Mouse (Mus musculus) neutrophil, adult 5-6 weeks (primary cell): ENCODE data around the gene Olfr1352. TPM values are rescaled to one million over a fixed set of nuclear protein-coding genes. Genes with fewer than 3 reads are reported as not detected.
"Not testable (repeated sequence)": the region's sequence is repeated elsewhere in the genome, so short reads cannot be mapped to it uniquely, and the experiment has no call there.

Source experiments
- ATAC-seq: fragments of 151-379, 151-347 bp; 2 replicates; pipeline ENCODE4 v1.8.0; 2017; ENCODE audit warnings: mild to moderate bottlenecking, moderate TSS enrichment; ENCODE audit not compliant: insufficient number of reproducible peaks, poor library complexity, low FRiP score, severe bottlenecking; ENCODE audit errors: extremely low read depth
- total RNA-seq: library from RNA; stranded (forward); fragments of 200-1000 nt; gene quantifications from 2 replicates; pipeline ENCODE4 v1.2.3, GENCODE M21; 2017

The Olfr1352 gene
- not detected in 2 replicates for total RNA-seq

DNA sequence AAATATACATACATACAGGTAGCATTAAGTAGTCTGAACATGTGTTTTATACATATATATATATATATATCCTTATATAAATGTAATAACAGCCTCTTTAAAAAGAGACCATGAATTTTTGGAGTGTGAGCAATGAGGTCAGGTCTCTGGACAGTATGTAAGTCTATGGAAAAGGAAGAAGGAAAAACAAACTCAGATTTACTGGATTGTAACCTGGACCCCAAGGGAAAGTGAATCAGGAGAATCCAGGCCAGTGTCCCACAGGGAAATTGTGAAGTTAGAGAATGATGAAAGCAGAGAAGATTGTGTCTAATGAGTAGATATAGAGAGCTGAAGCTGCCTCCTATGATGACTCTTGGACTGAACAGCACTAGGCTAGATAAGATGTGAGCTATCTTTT is at the start of gene Olfr1352:
Gene Olfr1352 (plus strand): TSS at position 301 of the 400 bp plus-strand sequence.
- no peak for ATAC-seq

DNA sequence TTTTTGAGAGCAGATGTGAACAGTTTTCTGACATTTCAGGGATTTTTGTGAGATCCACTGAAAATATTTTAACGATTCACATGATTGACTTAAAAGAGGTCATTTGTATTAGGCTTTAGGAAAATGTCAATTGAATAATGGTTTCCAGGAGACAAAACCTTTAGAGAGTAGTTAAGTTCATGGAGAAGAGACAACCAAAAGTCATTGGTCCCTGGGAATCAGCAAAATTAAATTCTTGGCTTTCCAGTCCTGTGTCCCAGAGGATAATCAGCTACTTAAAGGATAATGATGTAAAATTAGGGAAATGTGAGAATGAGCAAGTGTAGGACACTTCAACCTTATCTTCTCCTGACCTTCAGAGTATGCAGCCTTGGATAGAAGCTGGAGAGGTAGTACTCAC is 30.5 kb upstream of the Olfr1352 start, which contains the start of gene Olfr8:
Gene Olfr8 (plus strand): TSS at position 301 of the 400 bp plus-strand sequence.
- ATAC-seq: not testable (repeated sequence)

- not testable (repeated sequence) for ATAC-seq
Measured at GRCm38 (mm10) chr10:78963009-78963408, 17.8 kb upstream of the Olfr1352 start, which contains the start of gene Olfr1353. TSS of gene Olfr1353 (plus strand) at chr10:78963309.

DNA sequence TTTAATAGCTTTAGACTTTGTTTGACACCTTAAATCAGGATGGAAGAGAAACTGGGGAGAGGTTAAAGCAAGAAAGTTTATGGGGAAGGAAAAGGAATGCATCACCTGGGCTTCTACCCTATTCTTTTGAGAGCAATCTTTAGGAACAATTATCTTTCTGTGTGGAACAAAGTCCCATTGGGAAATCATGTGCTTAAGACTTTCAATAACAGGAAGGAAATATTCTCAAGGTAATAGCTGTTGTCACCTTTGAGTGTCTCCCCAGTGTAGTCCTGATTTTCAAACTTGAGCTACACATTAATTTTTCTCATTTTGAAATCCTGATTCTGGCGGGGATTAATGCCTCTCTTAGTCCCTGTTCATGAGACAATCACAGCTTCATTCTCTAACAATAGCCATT is 31.3 kb downstream of the Olfr1352 start, which contains the start of gene Olfr1351:
Gene Olfr1351 (plus strand): TSS at position 301 of the 400 bp plus-strand sequence.
- no peak for ATAC-seq

- no peak for ATAC-seq
Measured at GRCm38 (mm10) chr10:79028441-79028840, 47.6 kb downstream of the Olfr1352 start, which contains the start of gene Olfr57. TSS of gene Olfr57 (plus strand) at chr10:79028741.

Other genes with a start within 250 kb of the Olfr1352 start
- gene Ccdc105, start 228.0 kb upstream of the Olfr1352 start, total RNA-seq: not detected in 2 replicates
- gene Slc1a6, start 200.6 kb upstream of the Olfr1352 start, total RNA-seq: not detected in 2 replicates
- not detected in 2 replicates for gene Olfr1356, start 128.9 kb upstream of the Olfr1352 start, total RNA-seq
- not detected in 2 replicates for gene Olfr1355, start 105.5 kb upstream of the Olfr1352 start, total RNA-seq
- not detected in 2 replicates for gene Olfr1354, start 67.9 kb upstream of the Olfr1352 start, total RNA-seq
- not detected in 2 replicates for gene Olfr8, start 30.4 kb upstream of the Olfr1352 start, total RNA-seq
- not detected in 2 replicates for gene Olfr1353, start 17.7 kb upstream of the Olfr1352 start, total RNA-seq
- gene Olfr1351, start 31.4 kb downstream of the Olfr1352 start, total RNA-seq: not detected in 2 replicates
- not detected in 2 replicates for gene Olfr57, start 47.7 kb downstream of the Olfr1352 start, total RNA-seq
- 24.1 and 25.1 TPM in 2 replicates for gene 2610008E11Rik, start 116.5 kb downstream of the Olfr1352 start, total RNA-seq
- gene Vmn2r80, start 167.7 kb downstream of the Olfr1352 start, total RNA-seq: not detected in 2 replicates